Mouse (Mus musculus): ENCODE results near the gene Msn. TPM values are rescaled to one million over a fixed set of nuclear protein-coding genes. Genes with fewer than 3 reads are reported as not detected.

Gene Msn
- polyA plus RNA-seq (2014; fragmentation: Nextera tagmentation; extraction: Ambion mirVana), result 162 and 213 TPM in 2 replicates

GRCm38 (mm10) chrX:96095509-96096499 is at the start of gene Msn:
Gene Msn (plus strand): TSS chrX:96096042.
- H3K9me3 ChIP-seq (replicated peaks; ENCODE audit: control insufficient read depth, low read length), result no peaks in the 10 kb centered on the region
- no peaks in the 10 kb centered on the region for H3K27me3 ChIP-seq (ENCODE audit: control insufficient read depth, insufficient read depth, low read length)
- H3K9ac ChIP-seq (ENCODE audit: low read depth, low read length), result peak within 1 kb of the TSS; percentile 82
- H3K4me1 ChIP-seq (ENCODE audit: control insufficient read depth, insufficient read depth, low read length), result no peaks in the 10 kb centered on the region; the same call in 1 of the 2 replicates
- no peaks in the 10 kb centered on the region for H3K36me3 ChIP-seq (ENCODE audit: control insufficient read depth, insufficient read depth, low read length)
- ATAC-seq (replicated peaks; ENCODE audit: insufficient number of reproducible peaks, low FRiP score, low TSS enrichment), result peak; percentile 86
- H3K4me3 ChIP-seq (ENCODE audit: low read depth, low read length), result peak within 1 kb of the TSS; percentile 61
- H3K4me2 ChIP-seq, result peak within 1 kb of the TSS; percentile 60
- 15% methylated on average over 37 of the region's 44 CpGs for WGBS (ENCODE audit: insufficient replicate concordance)
- peak within 1 kb of the TSS; percentile 81 for H3K27ac ChIP-seq (ENCODE audit: low read depth, low read length)

- 36% methylated on average over 1 of the region's 1 CpGs for WGBS (ENCODE audit: insufficient replicate concordance)
- Histone ChIP-seq H3K4me1 (ENCODE audit: control insufficient read depth, insufficient read depth, low read length) (no peaks in the 10 kb centered on the region), H3K27ac (ENCODE audit: low read depth, low read length) (no peak overlapping the region), H3K36me3 (ENCODE audit: control insufficient read depth, insufficient read depth, low read length) (no peaks in the 10 kb centered on the region), H3K4me3 (ENCODE audit: low read depth, low read length) (no peak overlapping the region), H3K4me2 (no peak overlapping the region), H3K9me3 (replicated peaks; ENCODE audit: control insufficient read depth, low read length) (no peaks in the 10 kb centered on the region), H3K27me3 (ENCODE audit: control insufficient read depth, insufficient read depth, low read length) (no peaks in the 10 kb centered on the region), H3K9ac (ENCODE audit: low read depth, low read length) (no peak overlapping the region)
- ATAC-seq (replicated peaks; ENCODE audit: insufficient number of reproducible peaks, low FRiP score, low TSS enrichment), result no peak
Observed at GRCm38 (mm10) chrX:96052798-96053197, 43.0 kb upstream of the Msn start.

- Histone ChIP-seq H3K27me3 (ENCODE audit: control insufficient read depth, insufficient read depth, low read length) (no peaks in the 10 kb centered on the region), H3K27ac (ENCODE audit: low read depth, low read length) (no peak overlapping the region), H3K4me3 (ENCODE audit: low read depth, low read length) (no peak overlapping the region), H3K9me3 (replicated peaks; ENCODE audit: control insufficient read depth, low read length) (no peaks in the 10 kb centered on the region), H3K36me3 (ENCODE audit: control insufficient read depth, insufficient read depth, low read length) (no peaks in the 10 kb centered on the region), H3K4me2 (no peak overlapping the region), H3K9ac (ENCODE audit: low read depth, low read length) (no peak overlapping the region), H3K4me1 (ENCODE audit: control insufficient read depth, insufficient read depth, low read length) (no peaks in the 10 kb centered on the region)
- no peak for ATAC-seq (replicated peaks; ENCODE audit: insufficient number of reproducible peaks, low FRiP score, low TSS enrichment)
Observed at GRCm38 (mm10) chrX:96077747-96078146, 18.1 kb upstream of the Msn start.

GRCm38 (mm10) chrX:96086259-96086658 is 9.6 kb upstream of the Msn start:
- no peak for ATAC-seq (replicated peaks; ENCODE audit: insufficient number of reproducible peaks, low FRiP score, low TSS enrichment)
- 37% methylated on average over 2 of the region's 2 CpGs for WGBS (ENCODE audit: insufficient replicate concordance)
- Histone ChIP-seq H3K27ac (ENCODE audit: low read depth, low read length) (no peak overlapping the region), H3K4me3 (ENCODE audit: low read depth, low read length) (no peak overlapping the region), H3K9me3 (replicated peaks; ENCODE audit: control insufficient read depth, low read length) (no peaks in the 10 kb centered on the region), H3K4me2 (no peak overlapping the region), H3K36me3 (ENCODE audit: control insufficient read depth, insufficient read depth, low read length) (no peaks in the 10 kb centered on the region), H3K4me1 (ENCODE audit: control insufficient read depth, insufficient read depth, low read length) (no peaks in the 10 kb centered on the region), H3K9ac (ENCODE audit: low read depth, low read length) (no peak overlapping the region), H3K27me3 (ENCODE audit: control insufficient read depth, insufficient read depth, low read length) (no peaks in the 10 kb centered on the region)

GRCm38 (mm10) chrX:96096513-96097210 is 820 bp downstream of the Msn start:
- Histone ChIP-seq H3K9ac (ENCODE audit: low read depth, low read length) (peak overlapping the region; percentile 82), H3K4me1 (ENCODE audit: control insufficient read depth, insufficient read depth, low read length) (no peaks in the 10 kb centered on the region; the same call in 1 of the 2 replicates), H3K27ac (ENCODE audit: low read depth, low read length) (peak overlapping the region; percentile 81), H3K9me3 (replicated peaks; ENCODE audit: control insufficient read depth, low read length) (no peaks in the 10 kb centered on the region), H3K27me3 (ENCODE audit: control insufficient read depth, insufficient read depth, low read length) (no peaks in the 10 kb centered on the region), H3K4me3 (ENCODE audit: low read depth, low read length) (peak overlapping the region; percentile 61), H3K4me2 (peak overlapping the region; percentile 60), H3K36me3 (ENCODE audit: control insufficient read depth, insufficient read depth, low read length) (no peaks in the 10 kb centered on the region)
- 10% methylated on average over 15 of the region's 15 CpGs for WGBS (ENCODE audit: insufficient replicate concordance)
- peak; percentile 74 for ATAC-seq (replicated peaks; ENCODE audit: insufficient number of reproducible peaks, low FRiP score, low TSS enrichment)

GRCm38 (mm10) chrX:96097491-96097970 is 1.7 kb downstream of the Msn start:
- ATAC-seq (replicated peaks; ENCODE audit: insufficient number of reproducible peaks, low FRiP score, low TSS enrichment), result no peak
- Histone ChIP-seq H3K9me3 (replicated peaks; ENCODE audit: control insufficient read depth, low read length) (no peaks in the 10 kb centered on the region), H3K4me2 (peak overlapping the region; percentile 60), H3K27me3 (ENCODE audit: control insufficient read depth, insufficient read depth, low read length) (no peaks in the 10 kb centered on the region), H3K36me3 (ENCODE audit: control insufficient read depth, insufficient read depth, low read length) (no peaks in the 10 kb centered on the region), H3K27ac (ENCODE audit: low read depth, low read length) (peak overlapping the region; percentile 81; the same call in 1 of the 2 replicates), H3K4me3 (ENCODE audit: low read depth, low read length) (peak overlapping the region; percentile 61), H3K4me1 (ENCODE audit: control insufficient read depth, insufficient read depth, low read length) (no peaks in the 10 kb centered on the region; the same call in 1 of the 2 replicates), H3K9ac (ENCODE audit: low read depth, low read length) (peak overlapping the region; percentile 82)
- 28% methylated on average over 5 of the region's 5 CpGs for WGBS (ENCODE audit: insufficient replicate concordance)

GRCm38 (mm10) chrX:96099003-96099402 is 3.2 kb downstream of the Msn start:
- 61% methylated on average over 2 of the region's 2 CpGs for WGBS (ENCODE audit: insufficient replicate concordance)
- no peak overlapping the region for H3K9ac ChIP-seq (ENCODE audit: low read depth, low read length)
- H3K9me3 ChIP-seq (replicated peaks; ENCODE audit: control insufficient read depth, low read length), result no peaks in the 10 kb centered on the region
- H3K4me2 ChIP-seq, result peak overlapping the region; percentile 29
- H3K36me3 ChIP-seq (ENCODE audit: control insufficient read depth, insufficient read depth, low read length), result no peaks in the 10 kb centered on the region
- no peaks in the 10 kb centered on the region; the same call in 1 of the 2 replicates for H3K4me1 ChIP-seq (ENCODE audit: control insufficient read depth, insufficient read depth, low read length)
- no peak overlapping the region for H3K4me3 ChIP-seq (ENCODE audit: low read depth, low read length)
- no peaks in the 10 kb centered on the region for H3K27me3 ChIP-seq (ENCODE audit: control insufficient read depth, insufficient read depth, low read length)
- no peak overlapping the region for H3K27ac ChIP-seq (ENCODE audit: low read depth, low read length)
- ATAC-seq (replicated peaks; ENCODE audit: insufficient number of reproducible peaks, low FRiP score, low TSS enrichment), result no peak

GRCm38 (mm10) chrX:96107427-96108291 is 11.8 kb downstream of the Msn start:
- no peak overlapping the region for H3K4me2 ChIP-seq
- H3K36me3 ChIP-seq (ENCODE audit: control insufficient read depth, insufficient read depth, low read length), result no peaks in the 10 kb centered on the region
- H3K4me1 ChIP-seq (ENCODE audit: control insufficient read depth, insufficient read depth, low read length), result 0 out of 2 replicates have a peak, but pooled peaks cover 2% of the 10 kb centered on the region
- H3K27me3 ChIP-seq (ENCODE audit: control insufficient read depth, insufficient read depth, low read length), result no peaks in the 10 kb centered on the region
- no peaks in the 10 kb centered on the region for H3K9me3 ChIP-seq (replicated peaks; ENCODE audit: control insufficient read depth, low read length)
- no peak for ATAC-seq (replicated peaks; ENCODE audit: insufficient number of reproducible peaks, low FRiP score, low TSS enrichment)
- no peak overlapping the region for H3K4me3 ChIP-seq (ENCODE audit: low read depth, low read length)
- H3K9ac ChIP-seq (ENCODE audit: low read depth, low read length), result no peak overlapping the region
- H3K27ac ChIP-seq (ENCODE audit: low read depth, low read length), result no peak overlapping the region
- 57% methylated on average over 3 of the region's 3 CpGs for WGBS (ENCODE audit: insufficient replicate concordance)

Data from heart, embryonic 11.5 days (tissue).